Mouse (Mus musculus) liver (tissue): ENCODE results near the gene Farp2.
"Not testable (repeated sequence)": the region's sequence is repeated elsewhere in the genome, so short reads cannot be mapped to it uniquely, and the experiment has no call there.

Source experiments
- DNase-seq: peaks from one replicate; pipeline ENCODE4 v3.0.0-alpha.2; 2020; ENCODE audit warnings: mixed read lengths

Farp2 gene

GRCm38 (mm10) chr1:93636211-93636897 lies 124.5 kb downstream of the Farp2 start:
- DNase-seq: no peak

- DNase-seq: no peak
Measured at GRCm38 (mm10) chr1:93641978-93642377, 130.1 kb downstream of the Farp2 start.

- no peak for DNase-seq
Measured at GRCm38 (mm10) chr1:93642692-93643091, 130.8 kb downstream of the Farp2 start.

GRCm38 (mm10) chr1:93649604-93650172 lies 137.8 kb downstream of the Farp2 start:
- no peak for DNase-seq

GRCm38 (mm10) chr1:93654275-93654674 lies 142.4 kb downstream of the Farp2 start:
- no peak for DNase-seq

GRCm38 (mm10) chr1:93654798-93655197 lies 142.9 kb downstream of the Farp2 start:
- DNase-seq: no peak

GRCm38 (mm10) chr1:93656325-93657024 lies 144.6 kb downstream of the Farp2 start:
- DNase-seq: no peak

GRCm38 (mm10) chr1:93657025-93657360 lies 145.1 kb downstream of the Farp2 start:
- no peak for DNase-seq

GRCm38 (mm10) chr1:93658559-93658958 lies 146.7 kb downstream of the Farp2 start, which contains the start of gene Stk25:
TSS of gene Stk25 (minus strand) at chr1:93658659.
- not testable (repeated sequence) for DNase-seq

GRCm38 (mm10) chr1:93667760-93668400 lies 156.0 kb downstream of the Farp2 start:
- DNase-seq: peak; percentile 73

GRCm38 (mm10) chr1:93668791-93669548 lies 157.1 kb downstream of the Farp2 start:
- peak; percentile 78 for DNase-seq

- DNase-seq: no peak
Measured at GRCm38 (mm10) chr1:93669941-93670340, 158.1 kb downstream of the Farp2 start.
